Mouse (Mus musculus) forebrain, postnatal 0 days (tissue): ENCODE measurements around the gene Git2. TPM values are rescaled to one million over a fixed set of nuclear protein-coding genes. Genes with fewer than 3 reads are reported as not detected.

Experiments used
- ATAC-seq: fragments of 200-750 bp; cut with Nextera tagmentation; 2 replicates; pipeline ENCODE4 v1.8.0; 2017; ENCODE audit warnings: mild to moderate bottlenecking, moderate library complexity
- DNase-seq: peaks from one replicate; pipeline ENCODE4 v3.0.0-alpha.2; 2015
- H3K27ac ChIP-seq: fragments of 300-500 bp; sonication (generic); 2 replicates; pipeline ENCODE4 v1.5.1; 2014; ENCODE audit warnings: low read depth, mild to moderate bottlenecking, antibody characterized with exemption, low read length, moderate library complexity, mixed read lengths
- H3K27me3 ChIP-seq: fragments of 300-500 bp; sonication (generic); 2 replicates; pipeline ENCODE4 v1.6.1; 2014; ENCODE audit warnings: mild to moderate bottlenecking, low read length, mixed read lengths; ENCODE audit not compliant: insufficient read depth
- H3K36me3 ChIP-seq: fragments of 300-500 bp; sonication (generic); 2 replicates; pipeline ENCODE4 v1.6.1; 2014; ENCODE audit warnings: mild to moderate bottlenecking, moderate library complexity; ENCODE audit not compliant: insufficient read depth
- H3K4me1 ChIP-seq: fragments of 300-500 bp; sonication (generic); 2 replicates; pipeline ENCODE4 v1.6.1; 2014; ENCODE audit warnings: antibody characterized with exemption; ENCODE audit not compliant: insufficient read depth
- H3K4me2 ChIP-seq: fragments of 300-500 bp; sonication (generic); 2 replicates; pipeline ENCODE4 v1.6.1; 2014; ENCODE audit warnings: low read depth, mild to moderate bottlenecking, moderate library complexity
- H3K4me3 ChIP-seq: fragments of 300-500 bp; sonication (generic); 2 replicates; pipeline ENCODE4 v1.5.1; 2014; ENCODE audit warnings: low read depth, low read length, mixed read lengths
- H3K9ac ChIP-seq: fragments of 300-500 bp; sonication (generic); 2 replicates; pipeline ENCODE4 v1.6.1; 2014; ENCODE audit warnings: mild to moderate bottlenecking
- H3K9me3 ChIP-seq: fragments of 300-500 bp; sonication (generic); 2 replicates; pipeline ENCODE4 v1.6.1; 2016; ENCODE audit warnings: low read length
- CTCF ChIP-seq: sonication (generic); IDR thresholded peaks from 2 replicates; pipeline ENCODE4 v1.5.1; 2016; ENCODE audit warnings: antibody characterized with exemption, control low read depth, low read depth
- WGBS: fragments of 180-500 bp; shearing (Covaris S2); extraction: QIAGEN DNeasy Blood & Tissue Kit; methylation state at CpG from one replicate; pipeline ENCODE4 v1.1.7; 2014; 5-methylcytosine and 5-hydroxymethylcytosine counted together
- polyA plus RNA-seq: library from polyadenylated mRNA; unstranded; fragments of >200 nt; fragmentation: Nextera tagmentation; extraction: Ambion mirVana; gene quantifications from 2 replicates; pipeline ENCODE4 v1.2.1, GENCODE M21; 2015
- total RNA-seq: library from RNA; depleted of rRNA; stranded (reverse); fragments of >200 nt; gene quantifications from 2 replicates; pipeline ENCODE4 v1.2.3, GENCODE M21; 2014; rRNA removed

Git2 gene
- total RNA-seq = 42.2 and 57.6 TPM in 2 replicates
- polyA plus RNA-seq = 21.9 and 31.1 TPM in 2 replicates

DNA sequence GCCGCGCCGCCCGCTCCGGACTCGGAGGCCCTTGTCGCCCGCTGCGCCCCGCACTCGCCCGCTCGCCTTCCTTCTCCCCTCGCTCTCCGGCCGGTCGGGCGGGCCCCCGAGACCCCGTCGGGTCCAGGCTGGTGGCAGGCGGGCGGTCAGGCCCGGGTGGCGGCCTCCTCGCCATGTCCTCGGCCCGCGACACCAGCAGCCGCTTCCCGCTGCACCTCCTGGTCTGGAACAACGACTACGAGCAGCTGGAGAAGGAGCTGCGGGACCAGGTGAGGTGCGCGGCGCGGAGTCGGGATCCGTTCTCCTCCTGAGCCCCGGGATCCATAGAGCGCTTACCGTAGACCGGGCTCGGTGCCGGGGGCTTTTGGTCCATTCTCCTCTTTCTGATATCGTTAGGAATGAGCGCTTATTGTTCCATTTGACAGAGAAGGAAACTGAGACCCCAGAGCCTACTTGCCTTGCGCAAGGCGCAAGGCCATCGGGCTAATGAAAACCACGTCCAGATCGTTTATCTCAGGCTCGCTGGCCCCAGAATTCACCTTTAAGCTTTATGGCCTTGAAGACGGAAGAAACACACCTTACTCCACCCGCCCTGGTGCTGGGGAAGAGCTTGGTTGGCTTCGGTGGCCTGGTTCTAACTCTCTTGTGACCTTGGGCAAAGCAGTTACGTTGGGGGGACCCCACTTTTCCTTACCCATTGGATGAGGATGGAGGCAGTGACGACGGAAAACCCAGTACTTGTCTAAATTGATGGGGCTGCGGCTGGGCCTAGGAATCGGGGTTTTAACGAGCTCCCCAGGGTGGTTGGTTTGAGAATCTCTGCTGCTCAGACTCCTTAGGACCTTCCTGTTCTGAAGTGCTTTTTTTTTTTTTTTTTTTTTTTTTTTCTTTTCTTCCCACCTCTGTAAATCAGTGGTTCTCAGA lies at the start of gene Git2:
Gene Git2, minus strand, starts transcription at position 462 of the 924 bp plus-strand sequence.
- TF ChIP-seq CTCF = no peak; the same call in 1 of the 2 replicates
- peak within 1 kb of the TSS; percentile 91 for H3K9ac ChIP-seq

DNA sequence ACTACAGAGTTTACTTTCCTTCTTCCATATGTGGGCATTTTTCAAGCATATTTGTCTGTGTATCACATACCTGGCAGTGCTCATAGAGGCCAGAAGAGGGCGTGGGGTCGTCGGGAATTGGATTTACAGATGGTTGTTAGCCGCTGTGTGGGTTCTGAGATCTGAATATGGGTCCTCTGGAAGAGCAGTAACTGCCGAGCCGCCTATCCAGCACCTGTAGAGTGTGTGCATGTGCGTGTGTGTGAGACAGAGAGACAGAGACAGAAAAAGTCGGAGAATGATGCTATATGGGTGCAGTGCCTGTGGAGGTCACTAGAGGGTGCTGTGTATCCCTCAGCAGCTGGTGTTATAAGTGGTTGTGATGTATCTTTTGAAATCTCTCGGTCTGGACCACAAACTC lies 48.9 kb upstream of the Git2 start:
- Histone ChIP-seq H3K9me3 (no peaks in the 10 kb centered on the region), H3K9ac (no peak overlapping the region), H3K27me3 (no peaks in the 10 kb centered on the region), H3K4me1 (no peaks in the 10 kb centered on the region), H3K4me3 (no peak overlapping the region), H3K36me3 (no peaks in the 10 kb centered on the region), H3K4me2 (peak overlapping the region; percentile 59; the same call in 1 of the 2 replicates), H3K27ac (peak overlapping the region; percentile 35; the same call in 1 of the 2 replicates)
- WGBS = 16% methylated on average over 9 of the region's 9 CpGs
- TF ChIP-seq CTCF = peak; percentile 76
- ATAC-seq = no peak
- peak; percentile 76 for DNase-seq

More for the DNA sequence above, at the start of gene Git2:
- ATAC-seq (0 out of 2 replicates have a peak, but pooled peaks have one; percentile 1), DNase-seq (peak; percentile 63)
- Histone ChIP-seq H3K4me2 (peak within 1 kb of the TSS; percentile 94), H3K9me3 (no peaks in the 10 kb centered on the region), H3K36me3 (no peaks in the 10 kb centered on the region), H3K27ac (peak within 1 kb of the TSS; percentile 97), H3K4me3 (peak within 1 kb of the TSS; percentile 100), H3K4me1 (peaks cover 23% of the 10 kb centered on the region; the same call in 1 of the 2 replicates), H3K27me3 (no peaks in the 10 kb centered on the region)
- WGBS = 2% methylated on average over 51 of the region's 63 CpGs

DNA sequence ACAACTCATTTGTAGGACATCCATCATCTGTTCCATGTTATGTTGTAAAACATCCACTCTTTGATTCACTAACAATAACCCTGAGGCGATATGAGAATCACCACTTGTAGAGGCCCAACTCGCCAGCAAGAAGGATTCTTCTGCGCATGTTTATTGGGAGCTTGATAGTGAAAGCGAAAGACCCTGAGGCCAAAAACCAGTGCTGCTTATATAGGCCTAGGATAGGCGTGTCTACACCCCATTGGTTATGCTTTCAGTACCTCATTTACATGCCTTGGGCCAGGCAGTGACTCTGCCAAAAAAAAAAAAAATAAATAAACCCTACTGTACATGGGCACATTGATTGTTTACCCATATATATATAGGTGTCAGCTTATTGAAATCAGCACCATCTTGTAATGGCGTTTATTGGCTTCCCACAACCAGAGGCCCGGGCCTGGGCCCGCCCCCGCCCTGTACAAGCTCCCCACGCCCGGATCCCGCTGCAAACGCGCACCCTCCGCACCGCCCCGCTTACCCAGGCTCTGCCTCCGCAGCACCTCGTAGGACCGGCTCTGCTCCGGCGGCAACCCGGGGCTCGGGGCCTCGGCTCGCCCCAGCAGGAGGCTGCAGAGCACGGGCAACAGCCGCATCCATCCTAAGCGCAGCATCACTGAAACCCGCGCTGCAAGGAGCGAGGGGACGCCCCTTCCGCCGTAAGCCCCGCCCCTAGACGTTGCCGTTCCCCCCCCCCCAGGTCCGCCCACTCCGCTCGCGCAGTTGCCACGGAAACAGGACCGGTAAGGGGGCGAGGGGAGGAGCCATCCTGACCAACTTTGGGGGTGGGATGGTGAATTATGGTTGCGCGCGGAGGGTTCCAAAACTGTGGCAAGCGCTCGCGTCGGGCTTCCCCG lies 47.7 kb upstream of the Git2 start, which contains the start of gene 1500011B03Rik:
Gene 1500011B03Rik, minus strand, starts transcription at position 673 of the 893 bp plus-strand sequence.
- peak; percentile 93 for DNase-seq
- no peak for TF ChIP-seq CTCF
- Histone ChIP-seq H3K27ac (peak within 1 kb of the TSS; percentile 86), H3K9me3 (no peaks in the 10 kb centered on the region), H3K9ac (peak within 1 kb of the TSS; percentile 76), H3K36me3 (no peaks in the 10 kb centered on the region), H3K27me3 (no peaks in the 10 kb centered on the region), H3K4me3 (peak within 1 kb of the TSS; percentile 80), H3K4me2 (peak within 1 kb of the TSS; percentile 59), H3K4me1 (no peaks in the 10 kb centered on the region)
- 9% methylated on average over 53 of the region's 53 CpGs for WGBS
- ATAC-seq = peak; percentile 95

DNA sequence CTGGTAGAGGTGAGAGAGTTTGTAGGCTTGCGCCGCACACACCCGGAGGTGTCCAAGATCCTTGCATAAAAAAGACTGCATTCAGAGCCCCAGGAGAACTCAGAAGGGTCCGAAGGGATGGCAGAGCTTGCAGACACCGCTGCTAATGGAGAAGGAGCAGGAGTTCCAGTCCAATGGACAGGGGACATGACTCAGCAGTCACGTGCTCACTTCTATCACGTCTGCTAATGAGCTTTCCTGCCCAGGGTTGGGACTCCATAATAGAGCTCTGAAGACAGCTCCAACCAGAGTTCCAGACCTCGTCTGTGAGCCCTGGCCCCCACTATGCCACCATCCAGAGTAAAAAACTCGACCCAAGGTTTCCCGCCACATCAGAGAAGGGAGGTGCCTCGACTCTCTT lies 42.8 kb upstream of the Git2 start:
- H3K36me3 ChIP-seq = no peaks in the 10 kb centered on the region
- no peak overlapping the region for H3K4me2 ChIP-seq
- TF ChIP-seq CTCF = no peak
- no peak overlapping the region for H3K9ac ChIP-seq
- DNase-seq (no peak), ATAC-seq (no peak)
- H3K4me1 ChIP-seq = no peaks in the 10 kb centered on the region
- WGBS = 71% methylated on average over 11 of the region's 11 CpGs
- no peak overlapping the region for H3K27ac ChIP-seq
- H3K9me3 ChIP-seq = no peaks in the 10 kb centered on the region
- no peak overlapping the region for H3K4me3 ChIP-seq
- no peaks in the 10 kb centered on the region for H3K27me3 ChIP-seq

DNA sequence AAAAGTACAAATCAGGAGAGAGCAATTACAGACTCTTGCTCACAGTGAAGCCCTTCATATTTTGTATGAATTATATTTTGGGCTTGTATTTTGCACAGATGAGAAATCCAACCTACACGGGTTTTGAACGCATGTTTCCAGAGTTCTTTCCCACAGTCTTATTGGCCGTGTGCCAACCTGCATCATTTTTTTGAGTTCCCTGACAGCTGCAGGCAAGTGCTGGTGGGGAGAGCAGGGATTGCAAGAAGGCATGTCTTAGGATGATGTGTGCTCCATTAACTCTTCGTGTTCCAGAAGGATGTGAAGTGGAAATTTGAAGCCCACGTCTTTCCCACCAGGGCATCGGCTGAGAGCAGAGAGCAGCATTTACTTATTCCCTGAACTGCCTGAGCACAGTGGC lies 41.3 kb upstream of the Git2 start:
- Histone ChIP-seq H3K9ac (no peak overlapping the region), H3K36me3 (no peaks in the 10 kb centered on the region), H3K9me3 (no peaks in the 10 kb centered on the region), H3K4me1 (peaks cover 9% of the 10 kb centered on the region; the same call in 1 of the 2 replicates), H3K4me2 (no peak overlapping the region), H3K27ac (no peak overlapping the region), H3K4me3 (no peak overlapping the region), H3K27me3 (no peaks in the 10 kb centered on the region)
- WGBS = 70% methylated on average over 6 of the region's 6 CpGs
- no peak for DNase-seq
- 0 out of 2 replicates have a peak, but pooled peaks have one; percentile 7 for TF ChIP-seq CTCF
- no peak for ATAC-seq

DNA sequence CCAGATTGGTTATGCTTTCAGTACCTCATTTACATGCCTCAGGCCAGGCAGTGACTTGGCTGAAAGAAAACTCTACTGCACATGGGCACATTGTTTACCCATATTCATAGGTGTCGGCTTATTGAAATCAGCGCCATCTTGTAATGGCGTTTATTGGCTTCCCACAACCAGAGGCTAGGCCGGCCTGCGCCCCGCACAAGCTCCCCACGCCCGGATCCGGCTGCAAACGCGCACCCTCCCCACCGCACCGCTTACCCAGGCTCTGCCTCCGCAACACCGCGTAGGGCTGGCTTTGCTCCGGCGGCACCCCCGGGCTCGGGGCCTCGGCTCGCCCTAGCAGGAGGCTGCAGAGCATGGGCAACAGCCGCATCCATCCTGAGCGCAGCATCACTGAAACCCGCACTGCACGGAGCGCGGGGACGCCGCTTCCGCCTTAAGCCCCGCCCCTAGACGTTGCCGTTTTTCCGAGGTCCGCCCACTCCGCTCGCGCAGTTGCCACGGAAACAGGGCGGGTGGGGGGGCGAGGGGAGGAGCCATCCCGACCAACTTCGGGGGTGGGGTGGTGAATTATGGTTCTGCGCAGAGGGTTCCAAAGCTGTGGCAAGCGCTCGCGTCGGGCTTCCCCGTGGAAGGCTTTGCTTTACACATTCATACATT lies 38.3 kb upstream of the Git2 start:
- no peaks in the 10 kb centered on the region for H3K9me3 ChIP-seq
- ATAC-seq = peak; percentile 98
- peak overlapping the region; percentile 98 for H3K27ac ChIP-seq
- WGBS = 1% methylated on average over 50 of the region's 50 CpGs
- H3K4me1 ChIP-seq = peaks cover 9% of the 10 kb centered on the region; the same call in 1 of the 2 replicates
- peak; percentile 97 for DNase-seq
- TF ChIP-seq CTCF = no peak
- peak overlapping the region; percentile 43 for H3K4me2 ChIP-seq
- no peaks in the 10 kb centered on the region for H3K27me3 ChIP-seq
- H3K9ac ChIP-seq = peak overlapping the region; percentile 94
- H3K4me3 ChIP-seq = peak overlapping the region; percentile 76
- peaks cover 9% of the 10 kb centered on the region for H3K36me3 ChIP-seq
